Comparison of ENCODE assay signal across 1 mouse cellular context in genomic region chr2:30270134-30270533, GRCm38 (mm10).
TF ChIP-seq lines count a peak whose summit lies in the region.

No protein-coding gene starts in this region.

TF ChIP-seq in MEL, 35 proteins besides CTCF, POLR2A, EP300 and RAD21 (continued from another document):
- TF ChIP-seq MXI1 (IDR thresholded peaks at IDR 0.05; ENCODE audit: low read depth, low read length), result peak; percentile 43; the same call in 1 of the 2 replicates
- TF ChIP-seq UBTF (IDR thresholded peaks at IDR 0.05; ENCODE audit: borderline replicate concordance, insufficient read depth, low read depth, low read length), result no peak
- TF ChIP-seq MYC (IDR thresholded peaks at IDR 0.05; ENCODE audit: low read depth, low read length), result 0 out of 2 replicates have a peak, but pooled peaks have one; percentile 36
- no peak for TF ChIP-seq TAL1 (IDR thresholded peaks at IDR 0.05; ENCODE audit: low read length)
- no peak for TF ChIP-seq E2F4 (IDR thresholded peaks at IDR 0.05; ENCODE audit: borderline replicate concordance, low read depth, low read length)
- peak; percentile 84 for TF ChIP-seq ZC3H11A (IDR thresholded peaks at IDR 0.05; ENCODE audit: low read depth, low read length)
- no peak for TF ChIP-seq CHD2 (IDR thresholded peaks at IDR 0.05; ENCODE audit: low read length)
- no peak for TF ChIP-seq POLR2AphosphoS2 (IDR thresholded peaks at IDR 0.05; ENCODE audit: low read length)
- peak; percentile 26; the same call in 1 of the 2 replicates for TF ChIP-seq BHLHE40 (IDR thresholded peaks at IDR 0.05; ENCODE audit: borderline replicate concordance, low read depth, low read length)
- TF ChIP-seq ELF1 (IDR thresholded peaks at IDR 0.05; ENCODE audit: low read depth, low read length), result peak; percentile 40
TF ChIP-seq in MEL: peak in this region for 10.
